Mouse (Mus musculus): Measurements from ENCODE around the gene Elovl7. TPM values are rescaled to one million over a fixed set of nuclear protein-coding genes. Genes with fewer than 3 reads are reported as not detected.

Gene Elovl7
- polyA plus RNA-seq, 1 experiment from 2014 or later = 111 TPM

DNA sequence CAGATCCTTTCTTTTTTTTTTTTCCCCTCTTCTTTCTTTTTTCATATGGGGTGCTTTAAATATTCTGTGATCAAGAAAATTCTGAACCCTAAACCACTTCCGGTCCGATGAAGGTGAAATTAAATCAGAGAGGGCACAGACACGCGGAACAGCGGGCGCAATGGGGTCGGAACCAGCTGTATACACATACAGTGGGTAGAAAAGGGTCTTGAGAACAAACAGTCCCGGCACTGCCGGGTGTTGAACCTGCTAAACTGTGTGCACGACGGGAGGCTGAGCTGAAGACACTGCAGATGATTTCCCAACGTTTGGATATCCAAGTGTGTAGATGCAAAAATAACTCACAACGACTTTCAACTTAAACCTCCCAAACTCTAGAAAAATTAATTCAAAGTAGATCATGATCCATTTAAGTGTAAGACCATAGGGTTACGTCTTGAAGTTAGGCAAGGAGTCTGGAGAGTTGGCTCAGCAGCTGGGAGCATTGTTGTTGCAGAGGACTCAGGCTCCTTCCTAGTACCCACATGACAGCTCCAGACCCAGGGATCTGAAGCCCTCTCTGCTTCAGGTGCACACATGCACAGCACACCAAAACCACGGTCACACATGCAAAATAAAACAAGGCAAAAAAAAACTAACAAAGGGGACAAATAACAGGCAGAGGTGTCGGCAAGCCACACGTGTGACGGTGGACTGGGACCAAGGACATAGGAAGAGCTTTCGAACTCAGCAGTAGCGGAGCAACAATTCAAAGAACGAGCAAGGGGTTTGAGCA lies 114.4 kb downstream of the Elovl7 start:
- DNase-seq (ENCODE audit: low read depth, low spot score) (no peak), ATAC-seq (no peak)
- TF ChIP-seq CTCF (IDR thresholded peaks at IDR 0.05) = no peak
- ChIA-PET POLR2A (interaction anchor here (0.7 kb wide), 1 partner anchor 147 kb away, joined by 4 read pairs; no protein-coding TSS in a partner anchor), CTCF (interaction anchor here (2.0 kb wide), 1 partner anchor 148 kb away, joined by 5 read pairs; no protein-coding TSS in a partner anchor)
- H3K27me3 ChIP-seq = no peaks in the 10 kb centered on the region
- in situ Hi-C loops (cut with MboI; ENCODE audit: low pct_unique_long_range_greater_than_20kb) = loop anchor here (25.0 kb wide), 1 partner anchor 1209 kb away; no protein-coding TSS in a partner anchor

DNA sequence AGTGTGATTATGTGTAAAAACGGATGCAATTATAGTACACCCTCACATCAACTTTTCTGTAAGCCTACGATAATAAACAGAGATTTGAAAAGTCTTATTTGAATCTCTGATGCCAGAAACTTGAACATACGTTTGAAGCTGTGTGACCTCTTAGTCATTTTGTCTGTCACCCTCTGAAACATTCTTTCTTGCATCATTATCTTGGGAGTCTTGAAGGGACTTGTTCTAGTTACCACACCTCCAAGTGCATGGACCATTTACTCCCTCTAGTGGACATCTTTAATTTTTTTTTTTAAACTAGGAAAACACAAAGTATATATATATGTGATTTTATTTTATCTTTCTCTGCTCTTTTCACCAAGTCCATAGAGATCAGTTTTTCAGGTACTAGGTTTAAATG lies 115.5 kb downstream of the Elovl7 start:
- in situ Hi-C loops (cut with MboI; ENCODE audit: low pct_unique_long_range_greater_than_20kb) = loop anchor here (5.0 to 25.0 kb wide), 3 partner anchors 137 to 1208 kb away; no protein-coding TSS in a partner anchor
- peak; percentile 62 for ATAC-seq
- ChIA-PET POLR2A (no interaction called here), CTCF (interaction anchor here (0.6 to 2.0 kb wide), 5 partner anchors 11 to 149 kb away, joined by 3 to 5 read pairs (median 3); no protein-coding TSS in a partner anchor)
- TF ChIP-seq CTCF (IDR thresholded peaks at IDR 0.05) = peak; percentile 50
- H3K27me3 ChIP-seq = no peaks in the 10 kb centered on the region
- no peak for DNase-seq (ENCODE audit: low read depth, low spot score)

Other genes starting within 250 kb of the Elovl7 start
- 69.3 TPM for gene Smim15, start 170.0 kb upstream of the Elovl7 start, polyA plus RNA-seq (2021)
- gene Ndufaf2, start 55.8 kb upstream of the Elovl7 start, polyA plus RNA-seq (2021) = 43.1 TPM
- gene Ercc8, start 55.7 kb upstream of the Elovl7 start, polyA plus RNA-seq (2021) = 6.8 TPM
- gene Depdc1b, start 101.9 kb downstream of the Elovl7 start, polyA plus RNA-seq (2021) = 12.2 TPM
- 3.4 TPM for gene Pde4d, start 235.5 kb downstream of the Elovl7 start, polyA plus RNA-seq (2021)